8 mouse cellular contexts compared by ENCODE assay signal in the genomic region with DNA sequence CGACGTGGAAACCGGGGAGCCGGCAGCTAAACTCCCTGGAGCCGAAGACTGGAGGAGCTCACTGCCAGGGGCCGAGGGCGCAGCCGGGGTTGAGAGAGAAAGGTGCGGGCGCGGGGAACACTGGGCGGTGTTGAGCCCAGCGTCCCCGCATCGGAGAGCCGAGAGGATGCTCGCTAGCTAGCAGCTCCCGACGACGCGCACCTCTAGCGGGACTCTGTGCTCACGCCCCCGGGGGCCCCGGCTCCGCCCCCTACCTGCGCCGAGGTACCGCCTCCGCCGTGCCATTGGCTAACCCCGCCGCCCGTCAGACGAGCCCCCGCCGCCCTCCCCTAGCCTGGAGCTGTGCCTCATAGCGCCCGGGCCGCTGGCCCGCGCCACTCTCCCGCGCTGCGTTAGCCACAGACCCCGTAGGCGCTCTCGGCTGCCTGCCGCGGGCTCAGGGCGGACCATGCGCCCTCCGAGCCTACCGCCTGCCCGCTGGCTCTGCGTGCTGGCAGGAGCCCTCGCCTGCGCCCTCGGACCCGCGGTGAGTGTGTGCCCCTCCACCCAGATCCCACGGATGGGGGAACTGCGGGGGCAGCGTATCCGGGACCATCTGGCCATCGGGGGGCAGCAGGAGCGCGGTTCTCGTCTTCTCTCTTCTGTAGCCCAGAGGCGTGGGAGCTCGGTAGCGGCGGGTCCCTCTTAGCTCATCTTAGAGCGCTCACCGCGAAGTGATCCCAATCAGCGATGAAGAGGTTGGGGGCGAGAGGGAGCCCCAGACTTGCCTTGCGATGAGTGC. TPM values are rescaled to one million over a fixed set of nuclear protein-coding genes. Genes with fewer than 3 reads are reported as not detected.
DNase-seq lines count a peak whose midpoint lies in the region; ATAC-seq lines count a peak whose summit lies in the region.

Vipr1 (plus strand) TSS at position 316 of the 781 bp plus-strand sequence.

- peak within 1 kb of the TSS; percentile 91 for H3K4me2 ChIP-seq in heart, embryonic 12.5 days
- peak within 1 kb of the TSS; percentile 96 for H3K4me2 ChIP-seq in kidney, embryonic 16.5 days (replicated peaks; ENCODE audit: low read depth, low read length)
- peak within 1 kb of the TSS; percentile 62 for H3K4me2 ChIP-seq in midbrain, embryonic 16.5 days (ENCODE audit: low read length)

- H3K27me3 ChIP-seq in heart, embryonic 12.5 days (replicated peaks), result peaks cover 74% of the 10 kb centered on the region
- peaks cover 56% of the 10 kb centered on the region for H3K27me3 ChIP-seq in kidney, embryonic 16.5 days (ENCODE audit: insufficient read depth, low read length)
- peaks cover 28% of the 10 kb centered on the region for H3K27me3 ChIP-seq in midbrain, embryonic 16.5 days (ENCODE audit: control insufficient read depth, insufficient read depth, low read depth, low read length)

- peaks cover 21% of the 10 kb centered on the region for H3K4me1 ChIP-seq in heart, embryonic 12.5 days (replicated peaks)
- peaks cover 18% of the 10 kb centered on the region for H3K4me1 ChIP-seq in kidney, embryonic 16.5 days (ENCODE audit: insufficient read depth, low read length)
- peaks cover 15% of the 10 kb centered on the region for H3K4me1 ChIP-seq in midbrain, embryonic 16.5 days (ENCODE audit: control insufficient read depth, insufficient read depth, low read length)

- H3K9ac ChIP-seq in heart, embryonic 12.5 days, result peak within 1 kb of the TSS; percentile 64
- peak within 1 kb of the TSS; percentile 57 for H3K9ac ChIP-seq in kidney, embryonic 16.5 days (replicated peaks; ENCODE audit: low read length)
- H3K9ac ChIP-seq in midbrain, embryonic 16.5 days (ENCODE audit: low read depth, low read length), result peak within 1 kb of the TSS; percentile 46

- H3K4me3 ChIP-seq in heart, embryonic 12.5 days, result peak within 1 kb of the TSS; percentile 53
- peak within 1 kb of the TSS; percentile 56 for H3K4me3 ChIP-seq in kidney, embryonic 16.5 days (ENCODE audit: low read length)
- peak within 1 kb of the TSS; percentile 45 for H3K4me3 ChIP-seq in midbrain, embryonic 16.5 days (ENCODE audit: low read depth, low read length)

- peak; percentile 37 to 75 for DNase-seq in adrenal gland, adult (ENCODE audit: inconsistent age in 2 of 2, low spot score in 1 of 2)
- DNase-seq in adrenal gland, postnatal 4 days (ENCODE audit: low spot score in 2 of 2), result no peak
- peak; percentile 73 for DNase-seq in embryo, embryonic 10 days (ENCODE audit: low spot score)
- peak; percentile 68 for DNase-seq in liver
- peak; percentile 32 to 73 for DNase-seq in spleen, postnatal 10 days (ENCODE audit: low spot score in 2 of 2)

- peak; percentile 56 for ATAC-seq in heart, embryonic 12.5 days (ENCODE audit: insufficient number of reproducible peaks, low FRiP score)
- ATAC-seq in kidney, embryonic 16.5 days (ENCODE audit: low FRiP score, low TSS enrichment), result peak; percentile 83
- peak; percentile 90 for ATAC-seq in midbrain, embryonic 16.5 days

- no peaks in the 10 kb centered on the region for H3K9me3 ChIP-seq in heart, embryonic 12.5 days (replicated peaks)
- no peaks in the 10 kb centered on the region for H3K9me3 ChIP-seq in kidney, embryonic 16.5 days (ENCODE audit: low read length)
- no peaks in the 10 kb centered on the region for H3K9me3 ChIP-seq in midbrain, embryonic 16.5 days (replicated peaks; ENCODE audit: control insufficient read depth, low read length, poor library complexity, severe bottlenecking)

- no peak within 1 kb of the TSS for H3K27ac ChIP-seq in heart, embryonic 12.5 days (ENCODE audit: poor library complexity, severe bottlenecking)
- no peak within 1 kb of the TSS for H3K27ac ChIP-seq in kidney, embryonic 16.5 days (ENCODE audit: low read length)
- no peak within 1 kb of the TSS for H3K27ac ChIP-seq in midbrain, embryonic 16.5 days (ENCODE audit: low read length)

- WGBS in heart, embryonic 12.5 days, result under 1% methylated on average over 78 of the region's 79 CpGs
- WGBS in kidney, embryonic 16.5 days, result under 1% methylated on average over 78 of the region's 79 CpGs
- WGBS in midbrain, embryonic 16.5 days, result under 1% methylated on average over 67 of the region's 79 CpGs

- H3K36me3 ChIP-seq in heart, embryonic 12.5 days, result no peaks in the 10 kb centered on the region
- H3K36me3 ChIP-seq in kidney, embryonic 16.5 days (ENCODE audit: insufficient read depth, low read length), result no peaks in the 10 kb centered on the region
- no peaks in the 10 kb centered on the region for H3K36me3 ChIP-seq in midbrain, embryonic 16.5 days (ENCODE audit: control insufficient read depth, insufficient read depth, low read length)

RNA-seq across cellular contexts. Expression of gene Vipr1, which starts in this region (rescaled TPM):
- total RNA-seq in adrenal gland, postnatal 4 days (2021), result 1 to 10 TPM in 1 of 2 experiments, under 1 TPM in 1; 0.64 to 1.7 TPM
- 0.15 and 0.21 TPM in 2 replicates for polyA plus RNA-seq in heart, embryonic 12.5 days (2016; fragmentation: Nextera tagmentation; extraction: Ambion mirVana)
- polyA plus RNA-seq in kidney, embryonic 16.5 days (2015; fragmentation: Nextera tagmentation; extraction: Ambion mirVana), result 0.04 and 0.40 TPM in 2 replicates
- 0.15 and 0.53 TPM in 2 replicates for polyA plus RNA-seq in midbrain, embryonic 16.5 days (2015; fragmentation: Nextera tagmentation; extraction: Ambion mirVana)

Comparison
In these comparisons a context has a peak if more than half of its experiments do, and no peak if none do; other contexts are left out.
1. DNase-seq: peak in adrenal gland, adult (2 of 2), embryo, embryonic 10 days (single experiment), liver (single experiment) and spleen, postnatal 10 days (2 of 2); none in adrenal gland, postnatal 4 days (0 of 2).
2. Peak in ATAC-seq, H3K4me3 ChIP-seq, H3K9ac ChIP-seq and H3K4me2 ChIP-seq in heart, embryonic 12.5 days; RNA of the gene not detected or under 1 TPM.
3. Peak in ATAC-seq, H3K4me3 ChIP-seq, H3K9ac ChIP-seq and H3K4me2 ChIP-seq in kidney, embryonic 16.5 days; RNA of the gene not detected or under 1 TPM.
4. Peak in ATAC-seq, H3K4me3 ChIP-seq, H3K9ac ChIP-seq and H3K4me2 ChIP-seq in midbrain, embryonic 16.5 days; RNA of the gene not detected or under 1 TPM.
5. Peak in every context shown above with its lines, with median percentiles within 50 percentile points of each other: ATAC-seq, H3K4me2 ChIP-seq, H3K4me3 ChIP-seq and H3K9ac ChIP-seq.